Mouse (Mus musculus) right cerebral cortex, postnatal 4 days (tissue): ENCODE data around the gene Rsrp1.

Experiments
- DNase-seq: peaks from one replicate; pipeline ENCODE4 v3.0.0-alpha.2; 2022

Rsrp1 gene

DNA sequence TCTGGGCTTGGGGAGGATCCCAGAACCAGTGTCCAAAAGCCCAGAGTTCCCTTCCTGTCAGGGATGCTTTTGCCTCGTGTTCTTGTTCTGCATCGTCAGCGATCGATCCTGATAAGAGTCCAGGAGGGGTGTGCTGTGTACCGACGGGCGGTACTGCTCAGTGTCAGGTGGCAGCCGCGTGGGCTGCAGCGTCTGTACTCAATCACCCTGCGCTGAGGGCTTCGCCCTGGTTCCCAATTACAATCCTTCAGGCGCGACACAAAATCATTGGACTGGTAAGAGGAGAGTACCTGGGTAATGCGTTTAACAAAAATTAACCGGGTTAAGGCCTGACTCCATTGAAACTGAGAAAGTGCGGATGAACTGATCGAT is 45.2 kb downstream of the Rsrp1 start:
- DNase-seq: no peak

DNA sequence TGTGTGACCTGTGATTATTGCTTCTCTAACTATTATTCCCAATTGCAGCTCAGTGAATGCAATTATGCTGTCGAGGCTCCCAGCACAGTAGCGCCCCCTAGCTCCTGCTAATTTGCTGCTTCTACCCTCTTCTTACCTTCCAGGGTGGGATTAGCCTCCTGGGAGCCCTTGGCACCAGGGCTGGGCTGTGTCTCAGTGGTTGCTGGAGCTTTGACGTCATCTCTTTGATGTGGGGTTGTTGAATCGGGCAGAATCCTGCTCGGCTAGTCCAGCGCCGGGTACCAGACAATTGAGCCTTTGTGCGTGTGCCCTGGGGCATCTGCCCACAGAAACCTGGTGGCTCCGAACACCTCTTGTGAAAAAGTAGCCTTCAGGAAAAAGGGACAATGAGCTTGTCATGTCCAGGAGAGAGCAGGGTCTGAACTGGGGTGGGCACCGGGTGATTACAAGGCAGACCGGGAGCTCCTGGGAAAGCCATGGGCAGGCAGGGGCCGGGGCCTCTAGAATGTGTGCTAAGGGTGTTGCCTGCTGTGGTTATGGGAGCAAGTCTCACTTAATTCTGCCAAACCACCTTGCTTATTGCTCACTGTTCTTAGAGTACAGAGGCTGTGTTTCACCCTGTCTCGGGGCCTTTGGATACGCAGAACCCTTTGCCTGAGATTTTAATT is 52.0 kb downstream of the Rsrp1 start:
- DNase-seq: peak; percentile 28

DNA sequence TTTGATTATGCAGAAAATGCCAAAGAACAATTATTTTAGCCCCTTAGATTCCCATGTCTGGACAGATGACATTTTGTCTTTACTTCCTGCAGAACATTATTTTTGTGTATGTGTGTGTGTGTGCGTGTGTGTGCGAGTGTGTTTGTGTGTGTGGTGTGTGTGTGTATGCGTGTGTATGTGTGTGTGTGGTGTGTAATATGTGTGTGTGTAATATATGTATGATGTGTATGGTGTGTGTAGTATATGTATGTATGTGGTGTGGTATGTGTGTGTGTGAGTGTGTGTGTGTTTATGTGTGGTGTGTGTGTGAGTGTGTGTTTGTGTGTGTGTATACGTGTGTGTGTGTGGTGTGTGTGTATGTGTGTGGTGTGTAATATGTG is 52.5 kb downstream of the Rsrp1 start:
- no peak for DNase-seq
